Mouse (Mus musculus): ENCODE data around the gene Elmsan1. TPM values are rescaled to one million over a fixed set of nuclear protein-coding genes. Genes with fewer than 3 reads are reported as not detected.
A peak's percentile ranks its signal among the peaks of the same experiment; 100 is the strongest.

The Elmsan1 gene
- total RNA-seq, 2 experiments from 2014 or later = 26.9 to 31.3 TPM

DNA sequence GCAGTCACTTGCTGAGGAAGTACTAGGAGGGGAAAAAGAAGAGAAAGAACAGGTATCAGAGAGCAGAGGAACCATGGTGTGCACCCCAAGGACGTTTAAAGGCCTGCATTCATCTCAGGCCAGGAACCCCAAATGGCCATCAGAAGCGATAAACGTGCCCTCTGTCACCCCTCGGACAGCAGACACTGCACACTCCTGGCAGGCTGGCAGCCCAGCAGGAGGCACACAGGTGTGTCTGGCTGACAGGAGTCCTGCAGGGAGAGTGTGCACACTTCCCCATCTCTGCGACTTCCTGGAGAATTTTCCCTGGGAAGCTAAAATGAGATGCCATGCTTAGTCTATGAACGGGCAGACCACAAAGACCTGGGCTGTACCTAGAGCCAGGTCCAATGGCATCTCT, 65.3 kb downstream of the Elmsan1 start:
- no peak for DNase-seq (ENCODE audit: low spot score in 2 of 2)

DNA sequence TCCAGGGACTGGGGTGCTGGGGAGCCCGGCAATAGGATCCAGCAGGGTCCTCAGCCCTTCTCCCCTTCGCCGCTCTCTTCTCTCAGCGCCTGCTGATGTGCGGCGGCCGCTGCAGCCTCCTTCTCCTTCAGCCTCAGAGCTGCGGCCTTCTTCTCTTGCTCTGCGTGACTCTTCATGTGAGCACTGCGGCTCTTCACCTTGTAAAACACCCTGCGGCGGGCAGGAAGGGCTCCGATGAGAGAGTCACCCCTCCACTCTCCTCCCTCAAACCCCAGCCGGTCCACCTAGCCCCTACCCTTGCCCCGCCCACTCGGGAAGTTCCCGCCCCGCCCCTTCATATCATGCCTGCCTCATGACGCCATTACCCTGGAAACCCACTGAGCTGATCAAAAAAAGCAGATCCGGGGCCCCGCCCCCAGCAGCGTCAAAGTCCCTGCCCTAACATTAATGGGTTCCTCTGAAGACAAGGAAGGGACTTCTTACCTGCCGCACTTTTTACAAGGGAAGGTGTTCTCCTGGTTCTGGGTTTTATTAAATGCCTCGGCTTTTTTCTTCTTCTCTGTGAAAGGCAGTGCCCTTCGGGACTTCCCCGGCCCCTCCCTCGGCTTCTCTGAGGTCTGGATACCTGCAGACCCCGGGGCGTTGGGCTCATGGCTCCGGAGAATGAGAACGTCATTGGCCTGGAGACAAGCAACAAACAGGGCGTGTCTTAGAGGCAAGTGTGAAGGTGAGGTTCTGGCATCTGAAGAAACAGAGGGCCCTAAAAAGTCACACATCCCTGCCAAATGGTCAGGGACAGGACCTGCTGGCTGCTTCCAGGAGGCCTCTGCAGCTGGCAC, 66.1 kb downstream of the Elmsan1 start:
- no peak for DNase-seq (ENCODE audit: low spot score in 2 of 2)

- no peak for DNase-seq (ENCODE audit: low spot score in 2 of 2)
Measured at GRCm38 (mm10) chr12:84151911-84152310, 66.8 kb downstream of the Elmsan1 start.

GRCm38 (mm10) chr12:84150976-84151375, 67.7 kb downstream of the Elmsan1 start:
- no peak for DNase-seq (ENCODE audit: low spot score in 2 of 2)

DNA sequence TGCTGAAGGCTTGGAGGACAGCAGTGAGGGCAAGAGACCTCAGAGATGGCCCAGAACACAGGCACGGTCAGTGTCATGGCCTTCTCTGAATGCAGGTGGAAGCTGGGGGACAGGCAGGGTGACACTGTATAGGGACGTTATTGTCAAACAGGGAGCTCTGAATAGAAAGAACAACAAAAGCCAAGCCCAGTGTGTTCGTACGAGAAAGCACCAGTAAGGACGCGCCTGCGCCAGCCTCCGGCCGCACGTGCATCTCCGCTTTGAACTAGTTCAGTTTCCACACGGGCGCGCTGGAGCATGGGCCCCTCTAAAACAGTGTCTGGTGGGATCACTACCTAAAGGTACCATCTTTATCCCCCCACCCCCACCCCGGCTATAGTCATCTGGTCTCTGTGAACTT, 68.7 kb downstream of the Elmsan1 start:
- no peak for DNase-seq (ENCODE audit: low spot score in 2 of 2)

- no peak for DNase-seq (ENCODE audit: low spot score in 2 of 2)
Measured at GRCm38 (mm10) chr12:84148622-84149012, 70.1 kb downstream of the Elmsan1 start.

DNA sequence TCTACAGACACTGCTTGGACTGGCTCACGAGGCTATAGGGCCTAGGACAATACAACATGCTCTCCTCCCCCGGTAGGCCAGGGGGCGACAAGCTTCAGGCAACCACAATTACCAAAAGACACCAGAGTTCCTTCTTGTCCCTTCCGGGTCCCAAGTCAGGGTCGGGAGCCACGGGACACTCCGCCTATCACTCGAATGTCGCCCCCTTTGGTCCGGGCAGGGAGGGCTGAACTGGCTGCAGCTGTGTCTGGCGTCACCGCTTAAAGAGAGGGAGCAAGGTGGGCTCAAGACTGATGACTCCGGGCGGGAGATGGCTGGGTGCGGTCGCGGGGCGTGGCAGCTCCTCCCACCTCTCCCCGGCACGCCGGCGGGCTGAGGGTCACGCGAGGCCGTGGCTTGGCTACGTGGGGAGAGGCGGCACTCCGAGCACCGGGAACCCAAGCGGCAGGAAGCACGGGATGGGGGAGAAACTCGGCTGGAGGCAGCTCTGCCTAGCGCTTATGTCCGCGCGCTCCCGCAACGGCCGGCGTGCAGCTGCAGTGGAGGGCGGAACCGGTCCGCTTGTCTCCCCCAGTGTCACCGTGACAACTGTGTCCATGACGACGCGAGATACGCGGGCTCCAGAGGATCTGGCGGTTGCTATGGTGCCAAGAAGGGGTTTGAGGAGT, 70.6 kb downstream of the Elmsan1 start, which contains the start of gene Pnma1:
TSS of gene Pnma1 (minus strand) at position 536 of the 668 bp plus-strand sequence.
- peak; percentile 83 to 85 for DNase-seq (ENCODE audit: low spot score in 2 of 2)

GRCm38 (mm10) chr12:84142281-84143050, 76.2 kb downstream of the Elmsan1 start:
- DNase-seq (ENCODE audit: low spot score in 2 of 2) = no peak

DNA sequence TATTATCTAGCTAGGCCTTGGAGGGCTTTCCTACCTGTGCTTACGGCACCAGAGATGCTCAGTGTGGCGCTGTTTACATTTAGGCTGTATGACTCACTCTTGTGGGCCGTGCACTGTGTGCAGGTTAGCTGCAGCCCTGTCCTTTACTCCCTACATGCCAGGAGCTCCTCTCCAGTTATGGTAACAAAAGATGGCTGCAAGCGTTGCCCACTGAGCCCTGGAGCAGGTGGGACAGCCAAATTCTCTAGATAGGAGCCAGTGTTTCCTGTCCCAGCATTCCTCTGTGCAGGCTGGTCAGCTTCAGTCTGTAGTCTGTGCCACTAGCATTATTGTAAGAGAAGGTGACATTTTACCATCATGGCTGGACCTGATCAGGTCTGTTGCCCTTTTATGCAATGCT, 77.4 kb downstream of the Elmsan1 start:
- no peak for DNase-seq (ENCODE audit: low spot score in 2 of 2)

GRCm38 (mm10) chr12:84140135-84140534, 78.5 kb downstream of the Elmsan1 start:
- DNase-seq (ENCODE audit: low spot score in 2 of 2) = no peak

DNA sequence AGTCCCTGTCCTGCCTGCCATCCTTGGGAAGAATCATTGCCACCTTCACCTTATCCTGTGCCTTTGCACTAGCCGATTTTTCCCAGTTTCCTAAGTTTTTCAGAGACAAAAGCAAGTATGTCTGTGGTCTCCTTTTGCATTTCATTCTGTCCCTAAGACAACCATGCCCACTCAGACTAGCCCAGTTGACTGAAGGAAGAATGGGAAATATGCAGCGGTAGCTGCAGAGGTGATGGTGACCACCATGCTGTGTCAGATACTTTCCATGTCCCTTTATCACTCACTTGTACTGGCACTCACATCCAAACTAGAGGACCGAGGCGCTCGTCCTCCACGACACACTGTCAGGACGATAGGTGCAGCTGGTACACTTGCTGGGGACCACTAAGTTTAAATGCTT, 81.5 kb downstream of the Elmsan1 start:
- no peak for DNase-seq (ENCODE audit: low spot score in 2 of 2)

DNA sequence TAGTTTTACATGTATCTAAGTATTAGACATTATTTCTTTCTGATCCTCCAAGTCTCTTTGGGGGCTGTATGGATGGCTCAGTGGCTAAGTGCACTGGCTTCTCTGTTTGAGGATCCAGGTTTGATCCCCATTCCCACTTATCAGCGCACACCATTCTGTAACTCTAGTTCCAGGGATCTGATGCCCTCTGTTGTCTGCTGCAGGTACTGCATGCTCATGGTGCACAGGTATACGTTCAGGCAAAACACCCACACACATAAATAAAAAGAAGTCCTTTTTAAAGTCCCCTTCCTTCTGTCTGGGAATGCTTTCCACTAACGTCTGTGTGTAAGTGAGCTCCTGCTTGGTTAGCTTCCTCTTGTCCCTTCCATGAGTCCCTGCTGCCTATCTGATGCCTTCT, 86.4 kb downstream of the Elmsan1 start:
- no peak for DNase-seq (ENCODE audit: low spot score in 2 of 2)

DNA sequence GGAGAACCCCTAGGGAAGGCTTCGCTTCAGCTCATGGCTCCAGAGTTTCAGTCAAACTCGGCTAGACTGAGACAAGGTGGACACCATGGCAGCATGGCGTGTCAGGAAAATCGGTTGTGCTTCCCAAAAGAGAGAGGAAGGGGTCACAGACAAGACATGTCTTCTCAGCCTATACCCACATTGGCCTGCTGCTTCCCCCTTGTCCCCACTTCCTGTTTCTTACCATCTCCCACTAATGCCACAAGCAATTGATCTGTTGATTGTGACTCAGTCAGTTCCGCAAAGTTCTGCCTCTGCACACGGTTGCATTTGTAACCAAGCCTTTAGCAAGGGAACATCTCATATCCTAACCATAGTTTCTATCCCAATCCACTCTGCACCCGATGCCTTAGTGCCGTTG, 88.8 kb downstream of the Elmsan1 start:
- DNase-seq (ENCODE audit: low spot score in 2 of 2) = no peak

GRCm38 (mm10) chr12:84128576-84128975, 90.1 kb downstream of the Elmsan1 start:
- no peak for DNase-seq (ENCODE audit: low spot score in 2 of 2)

- DNase-seq (ENCODE audit: low spot score in 2 of 2) = no peak
Measured at GRCm38 (mm10) chr12:84126899-84127298, 91.8 kb downstream of the Elmsan1 start.

DNA sequence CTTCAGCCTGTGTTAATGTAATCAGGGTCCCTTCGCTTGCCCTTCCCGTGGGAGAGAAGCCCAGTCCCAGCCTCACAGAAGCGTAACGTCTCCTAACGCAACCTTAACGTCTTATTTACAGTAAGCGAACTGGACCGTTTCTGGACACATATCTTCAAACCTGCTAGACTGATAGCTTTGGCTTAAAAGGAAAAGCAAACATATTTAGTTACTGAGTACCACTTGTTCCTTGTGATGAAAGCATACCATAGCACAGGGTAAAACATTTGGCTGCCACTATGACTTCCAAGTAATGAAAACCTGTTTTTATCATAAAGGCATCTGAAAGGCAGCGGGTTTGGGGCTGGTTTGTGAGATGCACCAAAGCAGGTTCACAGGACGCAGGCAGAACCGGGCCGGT, 92.8 kb downstream of the Elmsan1 start:
- no peak for DNase-seq (ENCODE audit: low spot score in 2 of 2)

GRCm38 (mm10) chr12:84119584-84119983, 99.1 kb downstream of the Elmsan1 start:
- no peak for DNase-seq (ENCODE audit: low spot score in 2 of 2)

GRCm38 (mm10) chr12:84114153-84114994, 104.3 kb downstream of the Elmsan1 start, which contains the start of gene Dnal1:
TSS of gene Dnal1 (plus strand) at chr12:84114366.
- DNase-seq (ENCODE audit: low spot score in 2 of 2) = peak; percentile 80 to 86

DNA sequence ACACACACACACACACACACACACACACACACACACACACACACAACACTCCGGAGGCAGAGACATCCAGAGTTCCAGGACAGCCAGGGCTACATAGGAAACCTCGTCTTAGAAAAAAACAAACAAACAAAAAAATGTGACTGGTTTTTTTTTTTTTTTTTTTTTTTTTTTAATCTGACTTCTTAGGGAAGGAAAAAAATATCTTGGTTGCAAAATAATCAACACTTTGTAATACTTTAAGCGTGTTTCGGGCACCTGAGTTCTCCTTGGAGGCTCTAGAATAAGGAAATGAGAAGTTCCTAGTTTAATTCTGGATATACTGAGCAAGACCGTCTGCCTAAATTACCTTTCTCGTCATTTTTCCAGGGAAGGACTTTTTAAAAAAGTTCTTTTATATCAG, 105.0 kb downstream of the Elmsan1 start:
- DNase-seq (ENCODE audit: low spot score in 2 of 2) = no peak

DNA sequence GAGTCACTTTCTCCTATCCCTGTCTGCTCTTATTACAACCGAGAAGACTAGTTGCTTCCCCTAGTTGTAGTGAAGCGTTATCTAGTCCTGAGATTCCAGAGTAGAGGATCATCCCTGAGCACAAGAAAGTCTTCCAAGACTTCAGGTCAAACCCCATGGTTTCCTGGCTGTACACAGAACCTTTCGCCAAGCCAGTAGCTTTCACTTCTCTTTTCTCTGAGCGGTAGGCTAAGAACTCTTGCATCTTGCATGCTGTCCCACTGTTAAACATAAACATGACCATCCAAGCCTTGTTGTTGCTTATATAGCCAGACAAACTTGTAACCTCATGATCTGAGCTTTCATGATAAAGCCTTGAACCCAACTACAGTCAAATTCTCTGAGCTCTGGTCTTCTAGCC, 107.9 kb downstream of the Elmsan1 start:
- no peak for DNase-seq (ENCODE audit: low spot score in 2 of 2)

DNA sequence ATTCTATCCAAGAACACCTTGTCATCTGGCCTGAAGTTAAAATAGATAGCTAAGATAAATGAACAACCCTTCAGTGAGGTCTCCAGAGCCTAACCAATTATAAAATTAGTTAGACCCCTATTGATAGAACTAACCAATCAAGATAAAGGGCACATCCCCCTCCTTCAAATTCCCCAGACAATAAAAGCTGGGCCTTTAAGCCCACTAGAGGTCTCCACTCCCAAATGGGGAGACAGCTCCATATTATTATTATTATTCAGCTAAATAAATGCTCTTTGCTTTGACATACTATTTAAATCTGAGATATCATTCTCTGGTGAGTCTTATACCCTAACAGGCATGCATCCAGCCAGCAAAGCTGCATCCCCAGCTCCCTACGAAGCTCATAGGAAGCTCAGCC, 108.8 kb downstream of the Elmsan1 start:
- no peak for DNase-seq (ENCODE audit: low spot score in 2 of 2)
